Mouse (Mus musculus) gastrocnemius, adult 2 months (tissue): Measurements from ENCODE around the gene Prss34. TPM values are rescaled to one million over a fixed set of nuclear protein-coding genes. Genes with fewer than 3 reads are reported as not detected.

ENCODE experiments used
- DNase-seq: peaks from one replicate; pipeline ENCODE4 v3.0.0; 2022
- H3K27ac ChIP-seq: fragments of 200-600 bp; 2 replicates; pipeline ENCODE4 v1.8.1; 2022; ENCODE audit warnings: mild to moderate bottlenecking
- H3K4me3 ChIP-seq: fragments of 200-600 bp; 2 replicates; pipeline ENCODE4 v1.8.1; 2022; ENCODE audit warnings: mild to moderate bottlenecking, moderate library complexity
- CTCF ChIP-seq: fragments of 200-600 bp; IDR thresholded peaks from 2 replicates; pipeline ENCODE4 v1.8.1; 2022; ENCODE audit warnings: antibody characterized with exemption, mild to moderate bottlenecking, moderate library complexity
- intact Hi-C: fragments of 180-260 bp; cut with DNase I; formaldehyde crosslinking; loops from one replicate; pipeline ENCODE4 v1.15.1; 2025
- total RNA-seq, 2 experiments: library from RNA; stranded (reverse); gene quantifications; 2 replicates each; pipeline ENCODE4 v1.2.3; 2021

Prss34 gene
- total RNA-seq, 2 experiments from 2014 or later = 0.20 to 0.70 TPM

DNA sequence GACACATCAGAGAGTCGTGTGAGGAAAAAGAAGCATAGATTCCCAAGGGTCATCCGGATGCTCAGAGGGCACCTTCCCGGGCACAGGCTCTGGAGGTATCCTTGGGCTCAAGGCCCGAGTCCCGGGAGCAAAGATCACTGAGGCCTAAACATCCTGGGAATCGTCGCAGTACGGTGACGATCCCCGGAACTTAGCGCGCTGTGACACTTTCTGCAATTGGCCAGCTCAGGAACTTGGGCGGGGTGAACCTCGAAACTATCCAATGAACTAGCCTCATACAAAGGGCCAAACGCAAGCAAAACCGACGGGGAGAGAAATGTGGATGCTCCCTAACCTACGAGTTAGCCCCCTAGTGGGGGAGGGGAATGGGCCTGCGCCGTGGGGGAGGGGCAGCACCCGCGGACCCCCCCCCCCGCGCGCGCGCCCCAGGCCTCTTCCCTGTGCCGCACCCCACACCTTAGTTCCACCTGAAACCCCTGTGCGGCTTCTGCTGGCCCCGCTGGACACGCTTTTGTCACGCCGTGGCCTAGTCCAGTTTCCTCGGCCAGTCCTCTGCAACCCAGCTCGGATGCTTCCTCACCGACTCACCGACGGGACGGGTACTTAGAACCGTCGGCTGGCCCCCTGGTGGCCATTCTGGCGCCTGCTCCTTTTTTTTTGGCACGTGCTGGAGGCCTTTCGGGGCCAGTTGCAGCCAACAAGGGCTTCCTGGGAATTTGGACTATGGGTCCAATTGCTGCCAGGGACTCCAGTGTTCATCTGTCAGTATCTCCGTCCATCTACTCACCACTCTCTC lies 24.3 kb upstream of the Prss34 start:
- Histone ChIP-seq H3K27ac (peak overlapping the region; percentile 99), H3K4me3 (peak overlapping the region; percentile 89)
- intact Hi-C loops = loop anchor here (5.0 kb wide), 3 partner anchors 87 to 337 kb away; partner anchors contain the start of genes Mapk8ip3, Telo2 and Unkl
- DNase-seq = peak; percentile 93
- peak; percentile 80 for TF ChIP-seq CTCF

DNA sequence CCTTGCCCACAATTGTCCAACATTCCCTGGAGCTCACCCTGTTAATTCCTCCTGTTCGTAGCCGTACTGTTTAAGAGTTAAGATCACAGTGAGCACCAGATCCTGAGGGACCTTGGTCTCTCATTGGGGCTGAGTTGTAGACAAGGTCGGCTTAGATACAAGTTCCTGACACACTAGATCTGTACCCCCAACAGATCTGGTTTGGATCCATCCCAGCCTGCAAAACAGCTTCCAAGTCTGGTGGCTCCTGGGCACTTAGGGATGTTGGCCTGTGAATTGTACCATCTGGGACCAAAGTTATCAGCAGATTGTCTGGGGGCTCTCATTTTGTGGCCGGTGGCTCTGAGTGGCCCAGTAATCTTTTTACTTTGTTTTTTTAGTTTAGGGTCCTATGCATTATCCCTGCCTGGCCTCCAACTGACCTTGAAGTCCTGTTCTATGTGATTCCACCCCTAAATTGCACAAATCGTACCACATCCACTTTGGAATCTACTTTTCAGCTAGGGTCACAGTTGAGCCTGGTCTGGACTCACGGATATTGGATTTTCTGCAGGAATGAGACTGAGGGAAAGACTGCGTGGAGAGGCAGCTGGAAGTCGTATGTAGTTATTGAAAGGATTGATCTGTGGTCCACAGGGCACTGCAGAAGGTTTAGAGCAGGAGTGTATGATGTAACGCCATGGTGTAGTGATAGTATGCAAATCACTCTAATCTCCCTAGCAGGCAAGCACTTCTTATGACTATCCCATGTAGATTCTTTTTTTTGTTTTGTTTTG lies 23.4 kb upstream of the Prss34 start, which contains the start of gene Ube2i:
Ube2i (minus strand) TSS at position 52 of the 776 bp plus-strand sequence.
- no peak for TF ChIP-seq CTCF
- Histone ChIP-seq H3K27ac (peak within 1 kb of the TSS; percentile 99), H3K4me3 (peak within 1 kb of the TSS; percentile 89)
- no peak for DNase-seq
- intact Hi-C loops = loop anchor here (5.0 kb wide), 3 partner anchors 87 to 337 kb away; partner anchors contain the start of genes Mapk8ip3, Telo2 and Unkl

- no peak for DNase-seq
- TF ChIP-seq CTCF = no peak
- intact Hi-C loops = no loop called here
- H3K4me3 ChIP-seq = no peak overlapping the region
- H3K27ac ChIP-seq = no peak overlapping the region
Measured at GRCm38 (mm10) chr17:25275833-25276232, 22.4 kb upstream of the Prss34 start.

GRCm38 (mm10) chr17:25282133-25282532 lies 16.1 kb upstream of the Prss34 start:
- Histone ChIP-seq H3K4me3 (peak overlapping the region; percentile 38), H3K27ac (peak overlapping the region; percentile 49; the same call in 1 of the 2 replicates)
- no peak for TF ChIP-seq CTCF
- intact Hi-C loops = no loop called here
- DNase-seq = peak; percentile 51

- H3K4me3 ChIP-seq = no peak overlapping the region
- no peak overlapping the region for H3K27ac ChIP-seq
- DNase-seq = peak; percentile 62
- intact Hi-C loops = no loop called here
- TF ChIP-seq CTCF = peak; percentile 97
Measured at GRCm38 (mm10) chr17:25285033-25285432, 13.2 kb upstream of the Prss34 start.

DNA sequence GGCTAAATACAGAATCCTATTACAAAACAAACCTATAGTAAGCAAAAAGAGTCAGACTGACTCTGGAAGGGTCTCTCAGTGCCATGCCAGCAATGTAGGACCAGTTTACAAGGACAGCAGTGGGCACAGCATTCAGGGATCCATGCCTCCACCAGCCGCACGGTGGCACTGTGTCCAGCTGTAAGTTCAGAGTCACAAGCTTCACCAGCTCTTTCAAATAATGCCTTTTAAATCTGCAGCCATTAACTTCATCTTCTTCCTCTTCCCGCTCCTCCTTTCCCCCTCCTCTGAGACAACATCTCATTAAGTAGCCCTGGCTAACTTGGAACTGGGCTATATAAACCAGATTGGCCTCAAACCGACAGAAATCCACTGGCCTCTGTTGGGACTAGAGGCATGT lies 9.4 kb upstream of the Prss34 start:
- intact Hi-C loops = no loop called here
- DNase-seq = no peak
- no peak overlapping the region for H3K27ac ChIP-seq

GRCm38 (mm10) chr17:25290411-25290810 lies 7.8 kb upstream of the Prss34 start:
- intact Hi-C loops = no loop called here
- Histone ChIP-seq H3K27ac (no peak overlapping the region), H3K4me3 (no peak overlapping the region)
- DNase-seq = no peak
- no peak for TF ChIP-seq CTCF

More for the DNA sequence above, 9.4 kb upstream of the Prss34 start:
- H3K4me3 ChIP-seq = no peak overlapping the region
- TF ChIP-seq CTCF = peak; percentile 73

DNA sequence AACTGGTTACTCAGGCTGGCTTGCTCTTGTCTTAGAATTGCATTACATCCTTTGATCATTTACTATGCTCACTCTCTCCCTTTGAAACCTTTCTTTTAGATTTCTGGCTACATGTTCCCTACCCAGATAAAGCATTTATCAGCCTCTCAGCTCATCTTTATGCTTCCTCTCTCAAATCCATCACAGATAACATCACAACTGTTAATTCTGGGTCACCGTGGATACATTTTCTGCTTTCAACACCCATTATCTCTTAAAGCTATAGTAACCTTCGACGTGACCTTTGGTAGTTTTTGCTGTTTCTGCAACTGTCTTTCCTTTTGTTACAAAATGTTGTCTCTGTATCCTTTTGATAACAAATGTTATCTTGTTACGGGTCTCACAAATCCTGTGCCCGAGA lies 4.7 kb upstream of the Prss34 start:
- no peak for TF ChIP-seq CTCF
- Histone ChIP-seq H3K27ac (no peak overlapping the region), H3K4me3 (no peak overlapping the region)
- intact Hi-C loops = no loop called here
- DNase-seq = no peak

DNA sequence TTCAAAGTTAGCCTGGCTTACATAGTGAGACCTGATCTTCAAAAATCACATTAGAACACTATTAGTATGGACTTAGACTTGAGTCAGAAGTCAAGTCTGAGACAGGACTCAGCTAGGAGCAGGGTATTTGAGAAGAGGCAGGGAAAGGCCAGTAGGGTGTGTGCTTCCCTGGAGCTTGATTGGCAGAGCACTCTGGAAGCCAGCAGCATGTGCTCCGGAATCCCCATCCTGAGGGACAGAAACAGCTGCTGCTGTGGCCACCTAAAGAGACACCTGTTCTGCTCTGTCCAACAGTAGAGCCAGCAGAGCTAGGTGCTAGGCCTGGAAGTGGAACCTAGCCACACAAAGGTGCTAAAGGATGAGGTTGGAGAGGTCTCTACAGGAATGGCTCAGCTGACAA lies 4.1 kb upstream of the Prss34 start:
- peak; percentile 8; the same call in 1 of the 2 replicates for TF ChIP-seq CTCF
- no peak overlapping the region for H3K27ac ChIP-seq
- DNase-seq = peak; percentile 43
- intact Hi-C loops = no loop called here
- no peak overlapping the region for H3K4me3 ChIP-seq

DNA sequence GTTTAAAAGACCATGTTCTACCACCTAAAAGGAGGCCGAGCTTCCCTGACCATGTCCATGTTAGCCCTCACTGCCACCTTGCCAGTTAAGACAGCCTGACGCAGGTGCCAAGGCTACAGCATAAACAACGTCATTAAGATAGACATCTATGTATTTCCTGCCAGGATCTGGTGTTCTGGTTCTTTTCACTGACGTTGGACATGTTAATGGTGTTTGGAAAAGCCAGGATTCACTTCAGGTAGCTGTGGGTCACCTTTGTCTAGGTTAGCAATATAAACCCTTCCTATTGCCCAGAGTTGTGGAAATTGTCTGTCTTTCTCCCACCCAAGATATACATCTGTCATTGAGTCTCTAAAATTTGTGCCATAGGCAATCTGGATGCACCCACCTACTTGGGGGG lies 10.2 kb downstream of the Prss34 start, which contains the start of gene Prss28:
Prss28 (plus strand) TSS at position 301 of the 400 bp plus-strand sequence.
- intact Hi-C loops = no loop called here
- Histone ChIP-seq H3K27ac (no peak within 1 kb of the TSS), H3K4me3 (no peak within 1 kb of the TSS)
- TF ChIP-seq CTCF = no peak
- no peak for DNase-seq

DNA sequence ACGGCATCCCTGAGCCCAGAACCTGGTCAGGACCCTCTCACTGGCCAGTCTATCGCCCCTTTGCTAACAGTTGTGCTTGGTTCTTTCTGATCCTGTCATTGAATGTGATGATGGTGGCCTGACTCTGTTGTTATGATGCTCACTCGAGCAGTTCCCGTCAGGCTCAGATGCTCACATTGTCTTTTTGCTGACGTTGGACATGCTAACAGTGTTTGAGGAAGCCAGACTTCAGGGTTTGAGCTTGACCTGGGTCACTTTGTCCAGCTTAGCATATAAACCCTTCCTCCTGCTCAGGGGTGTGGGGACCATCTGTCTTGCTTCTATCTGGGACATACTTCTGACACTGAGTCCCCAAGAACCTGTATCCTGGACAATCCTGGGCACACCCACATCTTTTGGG lies 20.2 kb downstream of the Prss34 start, which contains the start of gene Prss29:
Prss29 (plus strand) TSS at position 301 of the 400 bp plus-strand sequence.
- DNase-seq = no peak
- Histone ChIP-seq H3K27ac (no peak within 1 kb of the TSS), H3K4me3 (no peak within 1 kb of the TSS)
- TF ChIP-seq CTCF = no peak
- intact Hi-C loops = no loop called here

DNA sequence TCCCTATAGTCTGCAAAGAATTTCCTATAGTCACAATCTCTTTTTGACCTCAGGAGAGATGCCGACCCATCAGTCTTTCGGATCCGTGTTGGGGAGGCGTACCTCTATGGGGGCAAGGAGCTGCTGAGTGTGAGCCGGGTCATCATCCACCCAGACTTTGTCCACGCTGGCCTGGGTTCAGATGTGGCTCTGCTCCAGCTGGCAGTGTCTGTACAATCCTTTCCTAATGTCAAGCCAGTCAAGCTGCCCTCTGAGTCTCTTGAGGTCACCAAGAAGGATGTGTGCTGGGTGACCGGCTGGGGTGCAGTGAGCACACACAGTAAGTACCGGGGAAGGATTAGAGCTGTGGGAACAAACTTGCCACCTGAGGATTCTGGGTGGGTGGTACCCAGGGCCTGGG lies 22.6 kb downstream of the Prss34 start:
- no peak for TF ChIP-seq CTCF
- Histone ChIP-seq H3K4me3 (no peak overlapping the region), H3K27ac (no peak overlapping the region)
- DNase-seq = no peak
- intact Hi-C loops = no loop called here

GRCm38 (mm10) chr17:25322930-25323329 lies 24.7 kb downstream of the Prss34 start:
- H3K4me3 ChIP-seq = no peak overlapping the region
- no peak for DNase-seq
- intact Hi-C loops = no loop called here
- no peak for TF ChIP-seq CTCF
- no peak overlapping the region for H3K27ac ChIP-seq
